Mouse (Mus musculus) embryonic fibroblast, embryonic 13.5 days (primary cell): ENCODE measurements around the gene Mras. TPM values are rescaled to one million over a fixed set of nuclear protein-coding genes. Genes with fewer than 3 reads are reported as not detected.

ENCODE experiments used
- H3K27ac ChIP-seq: 2 replicates; pipeline ENCODE4 v1.5.1; 2012; ENCODE audit warnings: low read length, control low read depth, inconsistent platforms; ENCODE audit not compliant: insufficient read depth
- H3K4me1 ChIP-seq: 2 replicates; pipeline ENCODE4 v1.6.1; 2011; ENCODE audit warnings: low read length; ENCODE audit not compliant: control insufficient read depth, insufficient read depth
- H3K4me3 ChIP-seq: 2 replicates; pipeline ENCODE4 v1.5.1; 2011; ENCODE audit warnings: mild to moderate bottlenecking, control low read depth, low read length; ENCODE audit not compliant: insufficient read depth
- CTCF ChIP-seq: IDR thresholded peaks from 2 replicates; pipeline ENCODE4 v1.5.1; 2011; ENCODE audit warnings: mild to moderate bottlenecking, control low read depth, low read length, moderate library complexity, borderline replicate concordance; ENCODE audit not compliant: insufficient read depth
- POLR2A ChIP-seq: IDR thresholded peaks from 2 replicates; pipeline ENCODE4 v1.6.1; 2011; ENCODE audit warnings: low read depth, mild to moderate bottlenecking, control low read depth, low read length, moderate library complexity
- polyA plus RNA-seq: library from polyadenylated mRNA; stranded (reverse); fragments of >200 nt; gene quantifications from 2 replicates; pipeline ENCODE4 v1.2.4, GENCODE M21; 2011; ENCODE audit warnings: low read depth; ENCODE audit not compliant: missing spikeins, insufficient read length

Mras gene
- polyA plus RNA-seq, 1 experiment, result 35.3 TPM

DNA sequence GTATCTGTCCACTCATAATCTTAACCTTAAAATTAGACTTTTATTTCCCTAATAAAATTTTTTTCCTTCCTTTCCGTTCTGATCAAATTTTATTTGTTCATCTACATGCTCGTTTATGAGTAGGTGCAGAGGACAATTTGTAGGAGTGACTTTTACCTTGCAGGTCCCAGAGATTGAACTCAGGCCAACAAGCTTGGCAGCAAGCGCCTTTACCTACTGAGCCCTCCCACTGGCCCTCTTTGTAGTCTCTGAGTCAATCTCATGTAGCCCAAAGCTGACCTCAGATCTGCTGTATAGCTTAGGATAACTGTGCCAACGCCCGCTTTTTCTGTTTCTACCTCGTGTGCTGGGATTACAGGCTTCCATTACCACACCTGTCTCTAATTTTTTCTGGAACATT is 5.2 kb downstream of the Mras start:
- TF ChIP-seq POLR2A (no peak), CTCF (no peak)
- Histone ChIP-seq H3K4me1 (peaks cover 8% of the 10 kb centered on the region), H3K4me3 (no peak overlapping the region), H3K27ac (no peak overlapping the region)

DNA sequence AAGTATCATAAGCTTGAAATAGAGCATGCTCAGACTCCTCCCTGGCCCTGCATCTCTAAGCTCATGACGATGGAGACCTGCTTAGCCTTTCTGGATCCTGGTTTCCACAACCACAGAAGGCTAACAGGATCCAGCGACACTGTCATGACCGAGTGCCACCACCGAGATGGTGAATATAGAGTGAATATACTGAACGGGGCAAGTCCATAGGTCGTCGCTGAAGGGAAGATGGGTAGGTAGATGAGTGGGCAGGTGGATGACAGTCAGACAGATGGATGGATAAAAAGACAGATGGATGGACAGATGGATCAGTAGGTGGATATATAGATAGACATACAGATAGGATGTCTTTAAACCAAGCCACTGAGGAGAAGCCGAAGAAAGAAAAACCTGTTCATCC is 5.8 kb downstream of the Mras start:
- Histone ChIP-seq H3K27ac (no peak overlapping the region), H3K4me3 (no peak overlapping the region), H3K4me1 (peaks cover 8% of the 10 kb centered on the region)
- TF ChIP-seq POLR2A, result no peak
- no peak for TF ChIP-seq CTCF

GRCm38 (mm10) chr9:99430806-99431205 is 6.4 kb downstream of the Mras start:
- peaks cover 8% of the 10 kb centered on the region for H3K4me1 ChIP-seq
- TF ChIP-seq POLR2A (no peak), CTCF (no peak)
- H3K4me3 ChIP-seq, result no peak overlapping the region
- H3K27ac ChIP-seq, result no peak overlapping the region

- no peak overlapping the region for H3K27ac ChIP-seq
- H3K4me1 ChIP-seq, result peaks cover 8% of the 10 kb centered on the region
- no peak overlapping the region for H3K4me3 ChIP-seq
- no peak for TF ChIP-seq CTCF
- no peak for TF ChIP-seq POLR2A
Observed at GRCm38 (mm10) chr9:99429845-99430244, 7.3 kb downstream of the Mras start.

DNA sequence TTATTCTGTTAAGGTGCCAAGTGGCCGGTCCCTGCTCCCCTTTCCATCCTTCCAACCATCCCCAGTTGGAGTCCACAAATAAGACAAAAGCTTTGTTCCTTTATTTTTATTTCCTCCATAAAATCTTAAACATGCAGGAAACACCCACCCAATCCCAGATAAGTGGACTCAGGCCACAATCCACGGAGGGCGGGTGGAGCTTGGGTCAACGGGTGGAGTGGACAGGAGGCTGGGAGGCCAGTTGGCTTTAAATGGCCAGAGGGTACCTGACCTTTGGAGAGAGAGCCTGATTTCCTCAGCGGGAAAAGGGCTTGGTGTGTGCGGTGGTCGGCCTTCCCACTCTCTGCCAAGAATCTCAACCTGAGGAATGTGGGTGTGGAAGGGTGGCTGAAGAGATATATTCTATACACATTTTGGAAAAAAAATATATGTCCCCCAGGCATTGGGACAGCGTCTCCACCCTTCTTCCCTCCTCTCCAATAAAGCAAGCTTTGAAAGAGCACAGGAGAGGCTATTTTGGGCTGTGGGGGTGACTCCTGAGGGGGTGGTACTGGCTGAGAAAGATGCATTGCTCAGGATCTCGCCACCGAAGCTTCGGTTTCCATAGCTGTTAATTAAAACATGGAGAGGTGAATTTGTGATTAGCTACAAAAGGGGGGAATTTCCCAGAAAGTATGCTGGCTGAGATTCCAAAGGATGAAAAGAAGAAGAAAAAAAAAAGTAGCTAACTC is 8.4 kb downstream of the Mras start:
- Histone ChIP-seq H3K4me1 (peaks cover 8% of the 10 kb centered on the region), H3K27ac (no peak overlapping the region), H3K4me3 (no peak overlapping the region)
- TF ChIP-seq CTCF (no peak), POLR2A (no peak)

DNA sequence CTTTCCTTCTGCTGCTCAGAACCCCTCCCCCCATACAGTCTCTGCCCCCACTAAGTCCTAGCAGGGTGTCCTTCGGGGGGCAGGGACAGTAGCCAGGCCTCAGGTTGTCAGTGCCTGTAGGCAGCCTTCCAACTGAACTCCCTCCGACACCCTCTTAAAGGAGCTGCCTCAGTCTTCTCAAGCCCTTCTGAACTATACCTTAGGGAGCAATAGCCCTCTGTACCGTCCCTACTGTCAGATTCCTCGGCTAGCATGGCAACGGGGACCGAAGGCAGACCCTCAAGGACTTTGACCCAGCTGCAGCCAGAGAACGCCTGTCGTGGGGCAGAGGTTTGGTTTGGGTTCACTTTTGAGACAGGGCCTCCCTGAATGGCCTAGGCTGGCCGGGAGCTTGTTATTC is 11.9 kb downstream of the Mras start:
- H3K4me3 ChIP-seq, result no peak overlapping the region
- H3K4me1 ChIP-seq, result no peaks in the 10 kb centered on the region
- TF ChIP-seq CTCF (no peak), POLR2A (no peak)
- no peak overlapping the region for H3K27ac ChIP-seq

GRCm38 (mm10) chr9:99424574-99424863 is 12.7 kb downstream of the Mras start:
- Histone ChIP-seq H3K4me3 (no peak overlapping the region), H3K4me1 (no peaks in the 10 kb centered on the region), H3K27ac (no peak overlapping the region)
- TF ChIP-seq CTCF (no peak), POLR2A (no peak)

DNA sequence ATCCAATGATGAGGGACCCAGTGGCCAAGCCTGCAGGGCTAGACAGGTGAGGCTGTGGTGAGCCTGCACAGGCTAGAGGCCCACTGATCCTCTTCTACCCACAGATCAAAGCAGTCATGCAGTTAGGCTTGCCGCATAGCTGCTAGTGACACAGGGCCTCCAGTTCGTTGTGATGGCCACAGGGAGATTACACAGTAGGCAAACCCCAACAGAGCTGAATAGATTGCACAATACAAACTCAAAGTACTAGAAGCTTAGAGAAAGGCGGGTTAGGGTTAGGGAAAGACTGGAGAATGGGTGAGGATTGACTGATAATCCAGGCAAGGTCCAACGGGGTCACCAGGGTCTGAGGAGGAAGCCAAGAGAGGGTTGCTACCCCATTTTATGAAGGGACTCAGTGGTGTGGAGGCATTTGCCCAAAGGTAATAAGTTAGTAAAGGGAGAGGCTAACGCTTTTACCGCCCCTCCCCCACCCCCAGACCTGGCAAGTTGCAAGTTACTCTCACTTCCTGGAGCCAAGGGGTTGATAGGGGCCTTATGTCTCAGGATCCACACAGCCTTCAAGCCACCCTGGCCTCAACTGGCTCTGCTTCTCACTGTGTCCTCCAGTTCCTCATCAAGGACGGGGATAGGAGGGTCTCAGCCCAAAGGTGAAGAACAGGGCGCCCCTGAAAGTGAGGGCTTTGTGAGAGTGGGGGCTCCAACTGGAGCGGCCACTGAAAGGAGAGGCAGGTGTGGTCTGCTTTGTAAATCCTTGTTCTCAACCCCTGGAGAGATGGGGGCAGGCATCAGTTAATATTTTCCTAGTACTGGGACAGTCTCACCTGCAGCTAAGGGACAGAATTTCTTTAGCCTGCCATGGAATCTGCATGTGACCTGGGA is 13.2 kb downstream of the Mras start:
- Histone ChIP-seq H3K27ac (no peak overlapping the region), H3K4me1 (no peaks in the 10 kb centered on the region), H3K4me3 (no peak overlapping the region)
- TF ChIP-seq POLR2A, result no peak
- TF ChIP-seq CTCF, result no peak

DNA sequence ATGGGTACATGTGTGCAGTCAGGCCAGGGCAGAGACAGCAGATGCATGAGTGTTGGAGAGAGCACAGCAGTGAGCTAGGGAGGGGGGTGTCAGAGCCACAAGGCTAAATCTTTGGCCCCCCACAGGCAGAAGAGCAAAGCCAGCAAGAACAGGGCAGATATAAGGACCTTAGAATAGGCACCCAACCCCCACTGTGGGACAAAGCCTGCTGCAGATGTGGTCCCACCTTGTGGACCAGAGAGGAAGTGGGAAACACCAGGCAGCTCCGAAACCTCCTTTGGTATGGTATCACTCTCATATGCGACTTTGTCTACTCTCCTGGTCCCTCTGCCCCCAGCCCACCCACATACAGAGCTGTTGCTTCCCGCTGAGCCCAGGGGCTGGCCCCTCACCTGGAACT is 15.3 kb downstream of the Mras start:
- Histone ChIP-seq H3K27ac (no peak overlapping the region), H3K4me1 (peaks cover 2% of the 10 kb centered on the region; the same call in 1 of the 2 replicates), H3K4me3 (no peak overlapping the region)
- TF ChIP-seq CTCF (no peak), POLR2A (no peak)
